Mouse (Mus musculus) hematopoietic stem cell, adult 5-6 weeks (primary cell): Measurements from ENCODE around the gene Pakap. TPM values are rescaled to one million over a fixed set of nuclear protein-coding genes. Genes with fewer than 3 reads are reported as not detected.

Source experiments
- ATAC-seq, 2 experiments: fragments of 125-278 bp in 1 of 2; replicated peaks in 1 of 2; 2 replicates each; pipeline ENCODE4 v1.8.0; 2016 to 2017; ENCODE audit warnings: inconsistent platforms in 2 of 2, mild to moderate bottlenecking in 2 of 2, moderate number of reproducible peaks in 2 of 2, low read depth in 1 of 2, moderate TSS enrichment in 1 of 2; ENCODE audit not compliant: low FRiP score in 2 of 2, poor library complexity in 2 of 2, severe bottlenecking in 2 of 2, insufficient read depth in 1 of 2, low TSS enrichment in 1 of 2
- total RNA-seq: library from RNA; stranded (forward); fragments of 172-1452, 232-1000 nt; gene quantifications from 2 replicates; pipeline ENCODE4 v1.2.3, GENCODE M21; 2017

The Pakap gene
- total RNA-seq, 1 experiment from 2014 or later = not detected

DNA sequence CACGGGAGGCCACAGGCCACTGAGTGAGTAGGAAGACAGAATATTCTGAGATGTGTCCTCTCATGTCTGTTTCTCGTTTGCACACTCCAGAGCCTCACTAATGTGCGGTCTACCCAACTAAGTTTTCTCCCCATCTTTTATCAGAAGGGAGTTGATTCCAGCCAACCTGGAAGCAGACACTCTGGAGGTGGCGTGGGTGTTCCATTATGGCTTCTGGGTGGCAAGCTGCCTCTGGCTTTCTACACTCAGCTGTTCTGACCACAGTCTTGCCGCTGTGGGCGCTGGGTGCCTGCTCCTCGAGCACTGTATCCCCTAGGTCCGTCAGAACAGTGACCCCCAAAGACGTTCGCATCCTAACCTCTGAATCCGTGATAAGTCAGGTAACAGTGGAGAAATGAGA is 115.0 kb downstream of the Pakap start:
- no peak for ATAC-seq

DNA sequence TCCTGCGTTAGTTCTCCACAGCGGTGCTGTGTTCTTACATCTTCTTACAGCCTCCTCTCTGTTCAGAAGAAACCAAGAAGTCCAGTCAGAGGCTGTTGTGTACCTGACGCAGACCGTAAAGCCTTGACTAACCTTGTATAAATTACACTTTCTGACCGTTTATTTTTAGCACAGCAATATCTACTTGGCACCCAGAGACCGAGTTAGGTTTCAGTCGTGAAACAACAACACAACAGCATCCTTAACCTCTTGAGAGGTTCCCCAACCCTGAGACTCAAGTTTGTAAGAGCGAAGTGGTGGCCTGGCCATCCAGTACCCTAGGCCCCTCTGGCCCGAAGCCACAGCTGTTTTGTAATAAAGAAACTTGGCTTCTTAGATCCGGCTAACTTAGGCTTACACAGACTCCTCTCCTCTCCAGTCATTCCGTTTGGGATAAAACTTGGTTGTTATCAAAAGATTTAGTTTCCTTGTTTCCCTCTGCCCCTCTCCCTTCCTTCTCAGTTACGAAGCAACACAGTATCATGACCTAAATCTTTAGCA is 116.8 kb downstream of the Pakap start:
- ATAC-seq = no peak

DNA sequence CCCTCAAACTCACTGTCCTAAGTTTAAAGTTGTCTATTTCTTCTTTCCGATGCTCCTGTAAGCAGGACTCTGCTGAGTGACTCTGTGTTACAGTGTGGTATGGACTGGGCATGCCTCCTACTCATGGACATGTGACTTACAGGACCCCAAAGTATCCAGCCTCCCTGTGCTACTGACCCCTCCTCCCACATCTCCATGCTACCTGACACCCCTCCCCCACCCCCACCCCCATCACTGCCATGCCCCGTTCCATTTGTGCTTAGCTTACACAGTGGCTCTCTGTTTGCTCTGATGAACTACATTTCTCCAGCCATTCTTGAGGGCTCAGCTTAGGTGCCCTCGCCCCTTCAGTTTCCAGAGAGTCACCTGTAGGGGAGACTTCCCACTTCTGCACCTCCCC is 118.8 kb downstream of the Pakap start:
- no peak for ATAC-seq

DNA sequence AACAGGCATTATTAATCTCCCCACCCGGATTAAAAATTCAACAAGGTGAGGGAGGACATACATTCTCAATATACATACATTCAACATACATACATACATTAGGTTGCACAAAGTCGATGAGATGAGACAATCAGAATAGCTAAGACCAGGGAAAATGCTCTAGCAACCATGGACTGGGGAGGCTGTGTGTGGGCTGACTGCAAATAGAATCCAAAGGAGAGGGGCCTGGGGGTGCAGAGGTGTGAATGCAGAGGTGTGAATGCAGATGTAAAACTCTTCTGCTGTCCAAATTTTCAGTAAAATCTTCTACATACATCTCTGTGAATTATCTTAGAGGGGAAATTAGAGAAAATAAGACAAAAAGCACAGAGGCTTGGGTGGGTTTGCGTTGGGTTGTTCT is 119.6 kb downstream of the Pakap start:
- ATAC-seq = no peak

DNA sequence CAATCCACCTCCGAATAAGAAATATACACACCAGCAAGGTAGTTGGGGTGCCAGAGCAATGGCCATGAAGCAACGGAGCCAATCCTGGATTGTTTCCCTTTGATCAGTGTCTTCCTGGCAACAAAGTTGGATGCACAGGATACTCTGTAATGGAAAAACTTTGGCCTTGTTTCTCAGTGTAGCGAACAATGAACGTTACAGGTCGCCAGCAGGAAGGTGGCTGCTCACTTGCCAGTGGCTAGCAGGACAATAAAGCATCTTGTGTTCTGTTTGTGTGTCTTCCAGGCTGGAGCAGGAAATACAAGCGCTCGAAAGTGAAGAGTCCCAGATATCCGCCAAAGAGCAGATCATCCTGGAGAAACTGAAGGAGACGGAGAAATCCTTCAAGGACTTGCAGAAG is 120.2 kb downstream of the Pakap start:
- no peak for ATAC-seq

DNA sequence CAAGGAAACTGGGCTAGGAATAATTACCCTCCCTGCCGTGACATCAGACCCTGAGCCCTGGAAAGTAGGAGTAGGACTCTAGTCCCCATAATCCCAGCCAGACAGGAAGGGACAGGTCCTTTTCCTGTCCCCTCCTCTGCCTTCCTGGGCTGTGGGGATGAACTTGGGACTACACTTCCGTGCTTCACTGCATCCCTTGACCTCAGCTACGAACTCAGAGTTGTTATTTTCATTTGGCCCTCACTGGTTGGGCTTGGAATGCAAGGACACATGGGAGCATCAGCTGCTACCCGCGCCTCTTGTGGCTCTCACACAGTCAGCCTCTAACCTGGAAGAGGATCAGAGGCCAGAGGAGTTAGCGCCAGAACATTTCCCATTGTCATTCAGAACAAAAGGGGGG is 122.0 kb downstream of the Pakap start:
- ATAC-seq = no peak

DNA sequence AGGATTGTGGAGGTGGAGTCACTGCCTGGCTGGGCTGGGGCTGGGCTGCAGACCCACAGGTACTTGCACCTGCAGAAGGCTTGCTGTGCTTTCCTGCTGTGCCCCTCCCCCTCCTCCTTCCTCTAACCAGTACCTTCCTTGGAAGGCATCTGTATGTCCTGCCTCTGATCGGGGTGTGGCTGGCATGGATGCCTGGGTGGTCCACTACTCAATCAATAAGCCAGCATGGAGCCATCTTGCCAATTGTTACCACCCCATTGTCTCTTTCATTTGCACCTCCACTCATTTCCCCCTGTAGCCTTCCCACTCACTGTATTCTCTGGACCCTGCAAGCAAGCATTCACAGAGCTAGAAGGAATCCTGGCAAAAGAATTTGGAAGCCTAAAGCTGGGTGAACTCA is 122.8 kb downstream of the Pakap start:
- ATAC-seq = no peak

DNA sequence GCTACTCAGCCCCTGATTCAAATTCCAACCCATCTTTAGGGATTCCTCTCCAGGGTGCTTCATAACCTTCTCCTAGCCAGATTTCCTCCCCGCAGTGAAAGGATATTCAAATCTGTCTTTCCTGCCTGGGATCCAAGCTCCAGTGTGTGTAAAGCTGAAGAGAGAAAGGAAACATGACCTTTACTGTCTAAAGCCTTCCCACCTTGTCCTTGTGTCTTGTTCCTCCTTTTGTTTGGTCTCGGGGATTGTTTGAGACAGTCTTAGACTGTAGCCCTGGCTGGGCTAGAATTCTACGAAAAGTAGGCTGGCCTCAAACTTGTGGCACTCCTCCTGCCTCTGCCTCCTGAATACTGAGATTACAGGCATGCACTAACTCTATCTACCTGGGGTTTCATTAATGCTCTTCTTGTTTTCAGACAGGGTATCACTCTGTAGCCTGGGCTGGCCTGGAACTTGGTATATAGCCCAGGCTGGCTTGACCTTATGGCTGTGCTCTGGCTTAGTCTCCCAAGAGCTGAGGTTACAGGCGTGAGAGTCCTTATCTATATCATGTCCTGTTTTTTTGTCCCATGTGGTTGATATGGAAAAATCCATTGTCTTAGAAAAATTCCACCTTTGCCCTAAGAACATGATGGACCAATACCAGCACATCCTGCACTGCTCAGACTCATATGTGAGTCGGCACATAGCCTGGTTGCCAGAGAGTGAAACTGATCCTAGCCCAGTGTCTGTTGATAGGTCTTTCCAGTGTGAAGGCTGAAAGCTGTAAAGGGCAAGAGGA is 126.6 kb downstream of the Pakap start:
- no peak for ATAC-seq

DNA sequence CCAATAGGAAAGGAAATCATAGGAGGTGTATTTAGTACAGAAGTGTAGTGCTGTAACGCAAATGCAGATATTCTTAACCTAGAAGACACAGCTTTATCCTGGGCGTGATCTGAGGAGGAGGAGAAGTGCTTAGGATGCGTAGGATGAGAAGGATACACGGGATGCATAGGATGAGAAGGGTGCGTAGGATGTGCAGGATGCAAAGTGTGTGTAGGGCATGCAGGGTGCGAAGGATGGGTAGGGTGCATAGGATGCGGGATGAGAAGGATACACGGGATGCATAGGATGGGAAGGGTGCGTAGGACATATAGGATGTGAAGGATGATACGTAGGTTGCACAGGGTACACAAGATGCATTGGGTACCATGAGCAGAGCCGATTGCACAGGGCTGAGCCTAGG is 129.0 kb downstream of the Pakap start:
- no peak for ATAC-seq

DNA sequence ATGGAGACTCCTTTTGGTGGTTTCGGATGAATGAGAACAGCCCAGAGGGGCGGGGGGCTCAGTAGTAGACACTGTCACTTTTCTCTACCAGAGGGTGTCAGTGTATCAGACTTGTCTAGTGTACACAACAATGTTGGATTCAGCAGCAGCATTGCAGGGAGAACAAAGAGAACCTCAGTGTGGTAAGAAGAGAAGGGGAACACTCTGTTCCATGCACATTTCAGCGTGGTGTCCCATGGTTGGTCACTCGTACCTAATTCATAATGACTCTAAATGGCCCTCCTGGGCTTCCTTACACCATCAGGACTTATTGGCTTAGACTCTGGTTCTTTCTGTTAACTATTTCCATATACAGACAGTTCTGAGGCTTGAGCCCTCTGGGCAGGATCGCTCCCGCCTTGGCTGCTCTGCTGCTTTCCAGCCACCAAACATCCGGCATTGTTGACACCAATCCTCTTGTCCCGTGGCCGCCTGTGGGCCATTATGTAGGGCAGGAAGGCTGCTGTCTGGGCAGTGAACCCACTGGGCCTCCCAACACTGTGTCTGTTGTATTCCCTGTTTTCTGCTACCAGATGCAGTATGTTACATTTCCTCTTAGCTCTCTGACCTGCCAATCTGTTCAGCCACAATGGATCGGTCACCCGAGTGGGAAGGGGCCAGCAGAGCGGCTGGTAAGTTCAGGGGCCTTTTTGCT is 130.1 kb downstream of the Pakap start:
- ATAC-seq = no peak

DNA sequence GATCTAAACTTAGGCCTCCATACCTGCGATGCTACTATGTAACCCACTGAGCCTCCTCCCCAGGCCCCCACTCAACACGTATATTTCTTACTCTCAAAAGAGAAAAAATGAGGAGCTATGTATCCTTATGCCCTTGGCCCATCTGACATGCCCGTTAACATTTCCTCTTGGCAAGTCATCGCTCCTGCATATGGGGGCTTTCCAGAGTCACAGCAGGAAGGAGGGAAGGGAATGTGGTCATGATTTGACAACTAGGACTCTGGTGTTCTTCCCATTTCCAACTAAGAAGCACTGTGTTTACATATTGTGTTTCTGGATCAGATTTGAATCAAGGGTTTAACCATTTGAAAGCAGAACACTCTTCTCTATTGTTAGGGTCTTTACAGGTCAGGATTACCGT is 133.6 kb downstream of the Pakap start:
- no peak for ATAC-seq

DNA sequence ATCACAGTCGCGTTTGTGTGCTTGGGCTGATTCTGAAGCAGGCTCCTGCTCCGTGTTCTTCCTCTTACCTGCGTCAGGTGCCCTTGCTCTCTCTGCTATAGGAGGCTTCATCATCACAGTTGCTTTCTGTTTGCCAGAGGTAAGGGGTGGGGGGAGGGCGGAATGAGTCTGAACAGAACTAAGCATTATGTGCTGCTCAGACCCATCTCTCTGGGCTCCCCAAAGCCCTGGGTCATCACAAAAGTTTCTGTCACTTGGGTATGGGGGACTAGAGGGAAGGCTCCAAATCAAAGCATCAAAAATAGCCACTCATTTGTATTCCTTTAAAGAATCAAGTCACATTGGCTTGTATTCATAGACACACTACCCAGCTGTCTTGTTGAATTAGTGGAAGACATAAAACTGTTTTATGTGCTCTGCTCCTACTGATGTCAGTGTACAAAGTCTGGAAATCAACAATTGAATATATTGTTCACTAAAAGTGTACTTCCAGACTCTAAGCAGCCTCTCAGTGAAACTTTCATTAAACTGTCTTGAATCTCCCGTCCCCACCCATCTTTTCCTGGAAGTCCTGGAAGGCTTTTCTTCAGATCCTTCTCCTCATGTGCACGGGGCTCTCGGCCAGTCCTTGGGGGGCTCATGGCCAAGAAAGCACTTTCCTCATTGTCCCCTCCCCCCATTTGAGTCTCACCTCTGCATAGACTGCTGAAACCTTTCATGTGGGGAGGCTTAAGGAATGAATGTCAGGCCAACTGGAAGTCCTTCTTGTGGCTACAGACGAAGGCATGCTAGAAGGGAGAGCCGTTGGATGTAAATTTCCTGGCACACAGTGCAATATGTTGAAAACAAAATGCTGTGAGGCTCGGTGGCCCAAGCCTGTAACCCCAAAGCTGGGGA is 135.8 kb downstream of the Pakap start:
- ATAC-seq = no peak

DNA sequence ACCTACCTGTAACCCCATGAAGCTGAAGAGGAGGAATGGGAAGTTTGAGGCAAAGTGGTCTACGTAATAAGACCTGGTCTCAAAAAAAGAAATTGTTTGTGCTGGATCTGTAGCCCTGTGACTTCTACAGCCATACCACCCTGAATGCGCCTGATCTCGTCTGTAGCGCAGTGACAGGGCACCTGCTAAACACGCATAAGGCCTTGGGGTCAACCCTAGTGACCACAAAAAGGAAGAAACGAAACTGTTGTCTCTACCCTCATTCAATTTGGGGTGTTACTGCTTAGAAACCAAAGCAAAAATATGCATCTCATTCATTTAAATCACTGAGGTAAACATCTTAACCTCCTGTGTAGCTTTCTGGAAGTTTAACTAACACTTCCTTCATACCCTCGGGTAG is 136.6 kb downstream of the Pakap start:
- no peak for ATAC-seq

DNA sequence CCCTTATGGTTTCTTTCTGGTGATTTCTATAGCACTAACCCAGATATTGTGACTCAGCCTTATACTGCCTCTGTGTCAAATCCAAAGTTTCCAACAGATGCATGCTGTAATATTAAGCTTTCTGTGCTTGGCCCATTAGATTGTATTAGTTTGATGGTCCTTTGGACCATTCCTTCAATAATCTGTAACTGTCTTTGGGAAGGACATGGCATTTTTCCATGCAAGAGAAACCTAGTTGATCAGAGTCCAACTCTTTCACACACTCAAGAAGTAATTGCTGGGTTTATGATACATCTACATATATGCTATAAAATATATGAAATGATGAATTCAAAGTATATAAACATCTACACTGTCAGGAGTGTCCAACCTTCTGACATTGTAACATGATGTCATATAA is 147.9 kb downstream of the Pakap start:
- ATAC-seq = no peak

DNA sequence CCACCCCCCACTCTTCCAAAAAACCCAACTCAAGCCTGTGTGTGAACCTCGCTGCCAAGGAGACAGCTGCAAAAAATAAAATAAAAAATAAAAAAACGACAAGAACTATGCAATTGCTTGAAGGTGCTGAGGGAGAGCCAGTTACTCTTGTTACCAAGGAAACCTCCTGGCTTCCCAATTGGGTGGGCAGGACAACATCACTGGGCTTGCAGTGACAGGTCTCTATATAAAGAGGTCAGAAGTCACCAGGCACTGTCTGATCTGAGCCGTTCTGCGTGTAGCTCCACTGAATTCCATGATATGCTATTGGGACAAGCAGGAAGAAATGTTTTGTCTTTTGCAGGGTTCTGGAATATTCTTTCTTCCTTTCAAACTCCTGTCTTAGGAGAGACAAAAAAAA is 148.8 kb downstream of the Pakap start:
- ATAC-seq = no peak

DNA sequence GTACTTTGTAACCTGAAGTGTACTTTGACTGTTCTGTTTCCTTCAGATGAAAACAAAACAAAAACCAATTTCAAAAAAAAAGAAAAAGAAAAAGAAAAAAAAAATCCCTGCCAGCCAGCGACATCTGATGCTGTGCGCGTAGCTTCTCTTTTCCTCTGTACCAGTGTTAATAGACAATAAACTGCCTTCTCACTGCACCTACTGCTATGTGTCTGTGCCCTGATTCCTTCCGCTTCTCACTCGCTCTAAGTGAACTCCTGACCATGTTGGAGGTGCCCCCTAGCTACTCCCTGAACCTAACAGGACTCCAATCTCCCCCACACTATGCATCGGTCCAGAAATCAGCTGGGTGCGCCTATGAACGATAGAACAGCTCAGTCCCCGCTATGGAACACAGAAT is 149.4 kb downstream of the Pakap start, which contains the start of gene Akap2:
Gene Akap2 (plus strand): TSS at position 304 of the 400 bp plus-strand sequence.
- ATAC-seq = no peak

DNA sequence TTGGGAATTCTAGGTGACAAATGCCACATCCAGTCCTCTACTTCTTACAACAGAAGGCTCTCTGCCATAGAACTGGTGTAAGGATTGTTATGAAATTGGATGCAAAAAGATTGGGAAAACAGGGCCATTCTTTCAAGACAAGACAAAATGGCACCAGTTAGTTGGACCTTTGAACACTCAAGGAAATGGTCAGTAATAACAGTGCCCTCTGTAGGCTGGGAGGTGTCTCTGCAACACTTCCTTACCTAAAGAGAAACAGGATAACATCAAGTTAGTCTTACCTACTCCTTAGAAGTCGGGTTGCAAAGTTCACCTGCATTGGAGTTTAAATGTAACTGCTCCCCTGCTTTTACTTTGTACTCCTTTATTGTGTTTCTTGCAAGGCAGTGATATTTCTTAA is 151.4 kb downstream of the Pakap start:
- no peak for ATAC-seq
